ENCODE assay signal across 27 mouse cellular contexts in genomic region chr2:145980881-145981280, GRCm38 (mm10). TPM values are rescaled to one million over a fixed set of nuclear protein-coding genes. Genes with fewer than 3 reads are reported as not detected.
DNase-seq lines count a peak whose midpoint lies in the region; ATAC-seq and TF ChIP-seq lines count a peak whose summit lies in the region.
"Had no signal": no experiment of that assay in that cellular context is flagged by ENCODE, and none has a peak within 500 bp of the region (broad histone marks: within the 10 kb centered on the region; RNA-seq: fewer than 3 reads in every experiment).

No protein-coding gene starts in this region.

- H3K36me3 ChIP-seq in forebrain, embryonic 14.5 days (ENCODE audit: control insufficient read depth, insufficient read depth, low read length): no peaks in the 10 kb centered on the region
- no peaks in the 10 kb centered on the region for H3K36me3 ChIP-seq in forebrain, embryonic 11.5 days (ENCODE audit: control insufficient read depth, insufficient read depth, low read length)
- H3K36me3 ChIP-seq in neural tube, embryonic 14.5 days (ENCODE audit: control insufficient read depth, insufficient read depth, low read length): no peaks in the 10 kb centered on the region
- H3K36me3 ChIP-seq in midbrain, embryonic 13.5 days: no peaks in the 10 kb centered on the region
- no peaks in the 10 kb centered on the region for H3K36me3 ChIP-seq in thymus, adult 2 months (ENCODE audit: control insufficient read depth, insufficient read depth, low read length)
- H3K36me3 ChIP-seq: embryonic facial prominence, embryonic 15.5 days; G1E; limb, embryonic 15.5 days; liver, embryonic 15.5 days; lung, embryonic 15.5 days had no signal

- no peaks in the 10 kb centered on the region for H3K27me3 ChIP-seq in forebrain, embryonic 14.5 days (replicated peaks; ENCODE audit: control insufficient read depth, insufficient read depth, low read length)
- H3K27me3 ChIP-seq in forebrain, embryonic 11.5 days (ENCODE audit: control insufficient read depth, insufficient read depth, low read length): no peaks in the 10 kb centered on the region
- H3K27me3 ChIP-seq in neural tube, embryonic 14.5 days (ENCODE audit: control insufficient read depth, insufficient read depth, low read length): no peaks in the 10 kb centered on the region
- H3K27me3 ChIP-seq in midbrain, embryonic 13.5 days: peaks cover 12% of the 10 kb centered on the region
- H3K27me3 ChIP-seq in thymus, adult 2 months (ENCODE audit: control insufficient read depth, insufficient read depth, low read length): no peaks in the 10 kb centered on the region
- H3K27me3 ChIP-seq: CH12.LX; embryonic facial prominence, embryonic 15.5 days; limb, embryonic 15.5 days; liver, embryonic 15.5 days; lung, embryonic 15.5 days had no signal

- 80% methylated on average over 9 of the region's 9 CpGs for WGBS in forebrain, embryonic 14.5 days
- 73% methylated on average over 9 of the region's 9 CpGs for WGBS in forebrain, embryonic 11.5 days
- 81% methylated on average over 9 of the region's 9 CpGs for WGBS in neural tube, embryonic 14.5 days
- 68% methylated on average over 9 of the region's 9 CpGs for WGBS in midbrain, embryonic 13.5 days
- WGBS in thymus, adult 2 months: 93% methylated on average over 9 of the region's 9 CpGs

- TF ChIP-seq CTCF in thymus, adult 2 months (IDR thresholded peaks at IDR 0.05; ENCODE audit: borderline replicate concordance, control insufficient read depth, extremely low read depth, insufficient read depth, low read length, poor library complexity): no peak

- no peak for TF ChIP-seq POLR2A in thymus, adult 2 months (IDR thresholded peaks at IDR 0.05; ENCODE audit: control insufficient read depth, extremely low read depth, insufficient read depth, low read length, poor library complexity)

- peak overlapping the region; percentile 34; the same call in 1 of the 2 replicates for H3K27ac ChIP-seq in forebrain, embryonic 14.5 days (ENCODE audit: low read depth, low read length)
- no peak overlapping the region for H3K27ac ChIP-seq in forebrain, embryonic 11.5 days (ENCODE audit: low read depth, low read length)
- no peak overlapping the region for H3K27ac ChIP-seq in neural tube, embryonic 14.5 days (ENCODE audit: low read depth, low read length)
- peak overlapping the region; percentile 61 for H3K27ac ChIP-seq in midbrain, embryonic 13.5 days
- no peak overlapping the region for H3K27ac ChIP-seq in thymus, adult 2 months (ENCODE audit: control insufficient read depth, insufficient read depth, low read length)
- H3K27ac ChIP-seq: embryonic facial prominence, embryonic 15.5 days; limb, embryonic 15.5 days; liver, embryonic 15.5 days; lung, embryonic 15.5 days had no signal

- peaks cover 29% of the 10 kb centered on the region for H3K4me1 ChIP-seq in forebrain, embryonic 14.5 days (ENCODE audit: control insufficient read depth, insufficient read depth, low read length)
- peaks cover 14% of the 10 kb centered on the region for H3K4me1 ChIP-seq in forebrain, embryonic 11.5 days (replicated peaks; ENCODE audit: control insufficient read depth, insufficient read depth, low read length)
- H3K4me1 ChIP-seq in neural tube, embryonic 14.5 days (ENCODE audit: control insufficient read depth, insufficient read depth, low read length): no peaks in the 10 kb centered on the region
- H3K4me1 ChIP-seq in midbrain, embryonic 13.5 days (replicated peaks): peaks cover 41% of the 10 kb centered on the region
- H3K4me1 ChIP-seq in thymus, adult 2 months (replicated peaks; ENCODE audit: control insufficient read depth, insufficient read depth, low read length): no peaks in the 10 kb centered on the region
- H3K4me1 ChIP-seq: liver, embryonic 15.5 days; lung, embryonic 15.5 days had no signal

- ATAC-seq in forebrain, embryonic 14.5 days: no peak
- ATAC-seq in forebrain, embryonic 11.5 days (replicated peaks; ENCODE audit: low FRiP score): no peak; the same call in 1 of the 2 replicates
- ATAC-seq in neural tube, embryonic 14.5 days (ENCODE audit: low read depth): peak; percentile 44; the same call in 1 of the 2 replicates
- ATAC-seq in midbrain, embryonic 13.5 days: no peak; the same call in 1 of the 2 replicates
- ATAC-seq: inflammation-experienced regulatory T-cells, adult 6 months had no signal

- no peak overlapping the region for H3K4me2 ChIP-seq in forebrain, embryonic 14.5 days (ENCODE audit: low read length)
- H3K4me2 ChIP-seq in forebrain, embryonic 11.5 days (ENCODE audit: low read depth, low read length, severe bottlenecking): no peak overlapping the region
- H3K4me2 ChIP-seq in neural tube, embryonic 14.5 days (ENCODE audit: low read depth, low read length): no peak overlapping the region
- no peak overlapping the region for H3K4me2 ChIP-seq in midbrain, embryonic 13.5 days (replicated peaks)
- H3K4me2 ChIP-seq: embryonic facial prominence, embryonic 15.5 days; heart, embryonic 11.5 days; limb, embryonic 15.5 days; liver, embryonic 15.5 days; lung, embryonic 15.5 days had no signal

- DNase-seq in forebrain, embryonic 14.5 days (ENCODE audit: low spot score): no peak
- DNase-seq in forebrain, embryonic 11.5 days (ENCODE audit: low spot score): no peak
- no peak for DNase-seq in neural tube, embryonic 10.5 days (ENCODE audit: extremely low spot score, low spot score)
- DNase-seq in thymus, adult 2 months: no peak
- no peak for DNase-seq in adrenal gland, adult 18-20 months (ENCODE audit: low spot score in 2 of 2)
- DNase-seq: adrenal gland, adult 8-10 months; B cell, adult 2 months; cerebellum, adult 2 months; cerebellum, postnatal 36 days; embryo, embryonic 11 days; gastrocnemius, postnatal 10 days; kidney, adult 18-20 months; kidney, postnatal 4 days; lung, postnatal 4 days had no signal

- H3K9ac ChIP-seq in forebrain, embryonic 14.5 days (ENCODE audit: low read length): no peak overlapping the region
- no peak overlapping the region for H3K9ac ChIP-seq in forebrain, embryonic 11.5 days (ENCODE audit: low read length)
- no peak overlapping the region for H3K9ac ChIP-seq in neural tube, embryonic 14.5 days (replicated peaks; ENCODE audit: low read depth, low read length)
- no peak overlapping the region for H3K9ac ChIP-seq in midbrain, embryonic 13.5 days (replicated peaks)
- H3K9ac ChIP-seq: embryonic facial prominence, embryonic 15.5 days; limb, embryonic 15.5 days; liver, embryonic 15.5 days; lung, embryonic 15.5 days had no signal

- H3K9me3 ChIP-seq in forebrain, embryonic 14.5 days (replicated peaks; ENCODE audit: control insufficient read depth, low read length): no peaks in the 10 kb centered on the region
- no peaks in the 10 kb centered on the region for H3K9me3 ChIP-seq in forebrain, embryonic 11.5 days (ENCODE audit: control insufficient read depth, low read length)
- H3K9me3 ChIP-seq in neural tube, embryonic 14.5 days (ENCODE audit: control insufficient read depth, low read length): no peaks in the 10 kb centered on the region
- H3K9me3 ChIP-seq in midbrain, embryonic 13.5 days: no peaks in the 10 kb centered on the region
- H3K9me3 ChIP-seq: embryonic facial prominence, embryonic 15.5 days; G1E; limb, embryonic 15.5 days; liver, embryonic 15.5 days; lung, embryonic 15.5 days had no signal

- H3K4me3 ChIP-seq in forebrain, embryonic 14.5 days (ENCODE audit: low read depth, low read length): no peak overlapping the region
- no peak overlapping the region for H3K4me3 ChIP-seq in forebrain, embryonic 11.5 days (ENCODE audit: low read depth, low read length)
- H3K4me3 ChIP-seq in neural tube, embryonic 14.5 days (ENCODE audit: low read depth, low read length): no peak overlapping the region
- no peak overlapping the region for H3K4me3 ChIP-seq in midbrain, embryonic 13.5 days (replicated peaks)
- H3K4me3 ChIP-seq in thymus, adult 2 months (ENCODE audit: control insufficient read depth, insufficient read depth, low read length): no peak overlapping the region
- H3K4me3 ChIP-seq: embryonic facial prominence, embryonic 15.5 days; limb, embryonic 15.5 days; liver, embryonic 15.5 days; lung, embryonic 15.5 days had no signal

RNA-seq across cellular contexts. Expression of gene Crnkl1, which starts 46.1 kb away (rescaled TPM):
- 34.4 and 36.0 TPM in 2 replicates for polyA plus RNA-seq in forebrain, embryonic 14.5 days (2014; fragmentation: Nextera tagmentation; extraction: Ambion mirVana)
- 40.9 and 45.0 TPM in 2 replicates for polyA plus RNA-seq in forebrain, embryonic 11.5 days (2014; fragmentation: Nextera tagmentation; extraction: Ambion mirVana)
- 26.1 and 28.7 TPM in 2 replicates for polyA plus RNA-seq in neural tube, embryonic 14.5 days (2014; fragmentation: Nextera tagmentation; extraction: Ambion mirVana)
- 33.5 and 35.6 TPM in 2 replicates for polyA plus RNA-seq in midbrain, embryonic 13.5 days (2015; fragmentation: Nextera tagmentation; extraction: Ambion mirVana)
- polyA plus RNA-seq in thymus, adult 2 months (2012; rRNA removed): 20.2 and 30.9 TPM in 2 replicates
- 10 to 100 TPM; 22.4 to 22.6 TPM for total RNA-seq in adrenal gland, adult 18-20 months (2021)

RNA-seq across cellular contexts. Expression of gene Cfap61, which starts 46.3 kb away (rescaled TPM):
- 2.4 and 2.5 TPM in 2 replicates for polyA plus RNA-seq in forebrain, embryonic 14.5 days (2014; fragmentation: Nextera tagmentation; extraction: Ambion mirVana)
- polyA plus RNA-seq in forebrain, embryonic 11.5 days (2014; fragmentation: Nextera tagmentation; extraction: Ambion mirVana): 1.4 and 1.9 TPM in 2 replicates
- polyA plus RNA-seq in neural tube, embryonic 14.5 days (2014; fragmentation: Nextera tagmentation; extraction: Ambion mirVana): 2.6 and 4.9 TPM in 2 replicates
- polyA plus RNA-seq in midbrain, embryonic 13.5 days (2015; fragmentation: Nextera tagmentation; extraction: Ambion mirVana): 1.7 and 1.8 TPM in 2 replicates
- polyA plus RNA-seq in thymus, adult 2 months (2012; rRNA removed): 0.23 TPM in 1 of 2 replicates, not detected in the other
- total RNA-seq in adrenal gland, adult 18-20 months (2021): 10 to 100 TPM; 27.2 to 30.4 TPM
- total RNA-seq: CH12.LX; granulocyte monocyte progenitor cell, adult 5-6 weeks; neutrophil, adult 5-6 weeks had no signal
- polyA plus RNA-seq: G1E; inflammation-experienced regulatory T-cells, adult 6 months; liver, embryonic 15.5 days; small intestine, adult 2 months had no signal

Comparison
In these comparisons a context has a peak if more than half of its experiments do, and no peak if none do; other contexts are left out.
1. H3K27ac ChIP-seq: peak in forebrain, embryonic 14.5 days (single experiment) and midbrain, embryonic 13.5 days (single experiment); none in forebrain, embryonic 11.5 days (single experiment), neural tube, embryonic 14.5 days (single experiment) and thymus, adult 2 months (single experiment).